Mouse (Mus musculus): Measurements from ENCODE around the gene Hexb. TPM values are rescaled to one million over a fixed set of nuclear protein-coding genes. Genes with fewer than 3 reads are reported as not detected.

Hexb gene
- 21.4 TPM for polyA plus RNA-seq (2012; fragmentation: generic; extraction: Trizol)
- long read RNA-seq, experiment 1, transcript Hexb-201 (14 exons, 1,905 nt): major isoform, 98 of 107 reads
- long read RNA-seq, experiment 1, partial matches to known transcripts: 4 of 107 reads
- long read RNA-seq, experiment 1, other reads (novel, unspliced or antisense): 5 of 107 reads
- long read RNA-seq, experiment 2, transcript Hexb-201 (14 exons, 1,905 nt): major isoform, 208 of 212 reads
- long read RNA-seq, experiment 2, partial matches to known transcripts: 0 of 212 reads
- long read RNA-seq, experiment 2, other reads (novel, unspliced or antisense): 4 of 212 reads

DNA sequence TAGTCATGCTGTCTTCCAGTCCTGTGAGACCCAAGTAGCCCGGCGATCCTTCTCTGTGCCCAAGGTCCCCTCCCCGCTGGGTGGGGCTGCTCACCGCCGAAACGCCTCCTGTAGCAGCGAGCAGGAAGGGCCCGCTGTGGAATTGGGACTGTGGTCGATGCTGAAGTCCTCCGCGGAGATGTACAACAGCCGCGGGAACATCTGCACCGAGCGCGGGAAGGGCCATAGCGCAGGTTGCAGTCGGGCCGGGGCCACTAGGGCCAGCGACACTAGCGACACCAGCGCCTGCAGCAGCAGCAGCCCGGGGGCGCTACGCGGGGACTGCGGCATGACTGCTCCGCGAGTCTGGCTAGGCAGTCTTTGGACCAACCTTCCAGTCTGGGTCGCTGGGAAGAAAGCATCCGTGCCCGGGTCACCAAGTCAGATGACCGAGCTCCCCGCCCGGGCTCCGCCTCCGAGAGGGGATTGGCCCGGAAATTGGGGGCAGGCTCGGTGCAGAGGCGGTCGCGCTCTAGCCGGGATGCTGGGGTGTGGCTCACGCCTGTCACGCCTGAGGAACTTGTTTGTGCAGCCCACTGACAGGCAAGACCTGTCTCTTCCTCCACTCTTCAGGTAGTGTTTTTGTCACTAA is at the start of gene Hexb:
Gene Hexb (minus strand): TSS at position 426 of the 631 bp plus-strand sequence.
- Histone ChIP-seq H3K36me3 (ENCODE audit: control insufficient read depth, insufficient read depth) (no peaks in the 10 kb centered on the region), H3ac (ENCODE audit: control insufficient read depth, insufficient read length, low read depth) (peak within 1 kb of the TSS; percentile 97), H3K79me2 (ENCODE audit: control insufficient read depth, insufficient read depth) (no peaks in the 10 kb centered on the region), H3K79me3 (ENCODE audit: low read depth) (no peaks in the 10 kb centered on the region), H3K27me3 (ENCODE audit: control insufficient read depth, insufficient read depth, insufficient read length) (no peaks in the 10 kb centered on the region), H3K4me3 (ENCODE audit: insufficient read depth, poor library complexity, severe bottlenecking) (peak within 1 kb of the TSS; percentile 27)
- no peak for TF ChIP-seq MYOD1 (IDR thresholded peaks at IDR 0.05; ENCODE audit: control insufficient read depth, insufficient read length, low read depth)
- peak; percentile 29 for TF ChIP-seq CTCF (IDR thresholded peaks at IDR 0.05; ENCODE audit: control insufficient read depth, insufficient read depth, insufficient read length)
- TF ChIP-seq MYOG (IDR thresholded peaks at IDR 0.05; ENCODE audit: control insufficient read depth, extremely low read depth, insufficient read length): no peak
- no peak for TF ChIP-seq MAX (IDR thresholded peaks at IDR 0.05)
- peak; percentile 38 for TF ChIP-seq USF1 (IDR thresholded peaks at IDR 0.05; ENCODE audit: low read depth)
- TF ChIP-seq CEBPB (IDR thresholded peaks at IDR 0.05; ENCODE audit: low read depth): no peak

DNA sequence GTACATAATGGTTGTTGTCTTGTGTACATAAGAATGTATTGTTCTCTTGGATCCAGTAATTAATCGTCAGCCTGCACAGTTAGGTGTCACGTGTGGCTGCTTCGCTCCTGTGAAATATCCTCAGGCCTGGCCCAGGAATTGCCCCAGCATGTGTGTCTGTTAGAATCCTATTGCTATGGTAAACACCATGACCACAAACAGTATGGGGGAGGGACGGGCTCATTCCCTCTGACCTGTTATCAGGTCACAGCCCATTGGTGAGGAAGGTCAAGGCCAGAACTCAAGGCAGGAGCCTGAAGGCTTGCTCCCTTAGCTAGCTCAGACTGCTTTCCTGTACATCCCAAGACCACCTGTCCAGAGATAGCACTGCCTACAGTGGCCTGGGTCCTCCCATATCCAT is 49.6 kb upstream of the Hexb start:
- Histone ChIP-seq H3ac (ENCODE audit: control insufficient read depth, insufficient read length, low read depth) (peak overlapping the region; percentile 5), H3K79me3 (ENCODE audit: low read depth) (peaks cover 78% of the 10 kb centered on the region), H3K27me3 (ENCODE audit: control insufficient read depth, insufficient read depth, insufficient read length) (no peaks in the 10 kb centered on the region), H3K4me3 (ENCODE audit: insufficient read depth, poor library complexity, severe bottlenecking) (no peak overlapping the region), H3K36me3 (ENCODE audit: control insufficient read depth, insufficient read depth) (peaks cover 77% of the 10 kb centered on the region), H3K79me2 (ENCODE audit: control insufficient read depth, insufficient read depth) (peaks cover 90% of the 10 kb centered on the region)
- TF ChIP-seq MYOD1 (IDR thresholded peaks at IDR 0.05; ENCODE audit: control insufficient read depth, insufficient read length, low read depth): no peak
- no peak for TF ChIP-seq USF1 (IDR thresholded peaks at IDR 0.05; ENCODE audit: low read depth)
- no peak for TF ChIP-seq FOSL1 (IDR thresholded peaks at IDR 0.05; ENCODE audit: insufficient read depth, low read length, poor library complexity, severe bottlenecking)
- TF ChIP-seq CTCF (IDR thresholded peaks at IDR 0.05; ENCODE audit: control insufficient read depth, insufficient read depth, insufficient read length): no peak
- no peak for TF ChIP-seq CEBPB (IDR thresholded peaks at IDR 0.05; ENCODE audit: low read depth)
- no peak for TF ChIP-seq MAX (IDR thresholded peaks at IDR 0.05)
- TF ChIP-seq MYOG (IDR thresholded peaks at IDR 0.05; ENCODE audit: control insufficient read depth, extremely low read depth, insufficient read length): no peak

DNA sequence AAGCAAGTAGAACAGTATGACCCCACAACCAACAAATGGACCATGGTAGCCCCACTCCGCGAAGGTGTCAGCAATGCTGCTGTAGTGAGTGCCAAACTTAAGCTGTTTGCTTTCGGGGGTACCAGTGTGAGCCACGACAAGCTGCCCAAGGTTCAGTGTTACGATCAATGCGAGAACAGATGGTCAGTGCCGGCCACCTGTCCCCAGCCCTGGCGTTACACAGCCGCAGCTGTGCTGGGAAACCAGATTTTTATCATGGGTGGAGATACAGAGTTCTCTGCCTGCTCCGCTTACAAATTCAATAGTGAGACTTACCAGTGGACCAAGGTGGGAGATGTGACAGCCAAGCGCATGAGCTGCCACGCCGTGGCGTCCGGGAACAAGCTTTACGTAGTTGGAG is 48.1 kb upstream of the Hexb start:
- Histone ChIP-seq H3K4me3 (ENCODE audit: insufficient read depth, poor library complexity, severe bottlenecking) (no peak overlapping the region), H3K27me3 (ENCODE audit: control insufficient read depth, insufficient read depth, insufficient read length) (no peaks in the 10 kb centered on the region), H3K79me2 (ENCODE audit: control insufficient read depth, insufficient read depth) (peaks cover 91% of the 10 kb centered on the region), H3K79me3 (ENCODE audit: low read depth) (peaks cover 85% of the 10 kb centered on the region), H3K36me3 (ENCODE audit: control insufficient read depth, insufficient read depth) (peaks cover 62% of the 10 kb centered on the region), H3ac (ENCODE audit: control insufficient read depth, insufficient read length, low read depth) (no peak overlapping the region)
- TF ChIP-seq MYOD1 (IDR thresholded peaks at IDR 0.05; ENCODE audit: control insufficient read depth, insufficient read length, low read depth) (peak; percentile 51), CTCF (IDR thresholded peaks at IDR 0.05; ENCODE audit: control insufficient read depth, insufficient read depth, insufficient read length) (no peak)

DNA sequence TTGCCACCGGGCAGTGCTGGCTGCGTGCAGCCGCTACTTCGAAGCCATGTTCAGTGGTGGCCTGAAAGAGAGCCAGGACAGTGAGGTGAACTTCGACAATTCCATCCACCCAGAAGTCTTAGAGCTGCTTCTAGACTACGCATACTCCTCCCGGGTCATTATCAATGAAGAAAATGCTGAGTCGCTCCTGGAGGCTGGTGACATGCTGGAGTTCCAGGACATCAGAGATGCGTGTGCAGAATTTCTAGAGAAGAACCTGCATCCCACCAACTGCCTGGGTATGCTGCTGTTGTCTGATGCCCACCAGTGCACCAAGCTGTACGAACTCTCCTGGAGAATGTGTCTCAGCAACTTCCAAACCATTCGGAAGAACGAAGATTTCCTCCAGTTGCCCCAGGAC is 47.0 kb upstream of the Hexb start:
- peaks cover 51% of the 10 kb centered on the region for H3K36me3 ChIP-seq (ENCODE audit: control insufficient read depth, insufficient read depth)
- TF ChIP-seq FOSL1 (IDR thresholded peaks at IDR 0.05; ENCODE audit: insufficient read depth, low read length, poor library complexity, severe bottlenecking): no peak
- TF ChIP-seq MYOD1 (IDR thresholded peaks at IDR 0.05; ENCODE audit: control insufficient read depth, insufficient read length, low read depth): no peak
- no peak for TF ChIP-seq CEBPB (IDR thresholded peaks at IDR 0.05; ENCODE audit: low read depth)
- no peak for TF ChIP-seq MYOG (IDR thresholded peaks at IDR 0.05; ENCODE audit: control insufficient read depth, extremely low read depth, insufficient read length)
- TF ChIP-seq CTCF (IDR thresholded peaks at IDR 0.05; ENCODE audit: control insufficient read depth, insufficient read depth, insufficient read length): no peak
- TF ChIP-seq USF1 (IDR thresholded peaks at IDR 0.05; ENCODE audit: low read depth): no peak
- no peak for TF ChIP-seq MAX (IDR thresholded peaks at IDR 0.05)
- H3K79me3 ChIP-seq (ENCODE audit: low read depth): peaks cover 77% of the 10 kb centered on the region
- no peak overlapping the region for H3K4me3 ChIP-seq (ENCODE audit: insufficient read depth, poor library complexity, severe bottlenecking)
- no peak overlapping the region for H3ac ChIP-seq (ENCODE audit: control insufficient read depth, insufficient read length, low read depth)
- no peaks in the 10 kb centered on the region for H3K27me3 ChIP-seq (ENCODE audit: control insufficient read depth, insufficient read depth, insufficient read length)
- H3K79me2 ChIP-seq (ENCODE audit: control insufficient read depth, insufficient read depth): peaks cover 83% of the 10 kb centered on the region

DNA sequence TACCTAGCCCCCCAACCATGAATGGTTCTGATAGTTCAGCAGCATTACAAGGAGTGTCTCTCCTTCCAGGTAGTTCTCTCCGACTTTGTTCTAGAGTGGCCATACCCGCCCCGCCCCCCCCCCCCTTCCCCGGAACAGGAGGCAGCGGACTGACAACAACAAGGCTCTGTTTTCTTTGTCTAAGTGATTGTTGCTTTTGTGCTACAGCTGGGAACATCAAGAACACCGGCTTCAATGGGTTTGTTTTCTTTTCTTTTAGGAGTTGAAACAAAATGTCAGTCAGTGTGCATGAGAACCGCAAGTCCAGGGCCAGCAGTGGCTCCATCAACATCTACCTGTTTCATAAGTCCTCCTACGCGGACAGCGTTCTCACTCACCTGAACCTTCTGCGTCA is 46.6 kb upstream of the Hexb start:
- Histone ChIP-seq H3K79me2 (ENCODE audit: control insufficient read depth, insufficient read depth) (peaks cover 81% of the 10 kb centered on the region), H3K36me3 (ENCODE audit: control insufficient read depth, insufficient read depth) (peaks cover 50% of the 10 kb centered on the region), H3K27me3 (ENCODE audit: control insufficient read depth, insufficient read depth, insufficient read length) (no peaks in the 10 kb centered on the region), H3K79me3 (ENCODE audit: low read depth) (peaks cover 76% of the 10 kb centered on the region), H3ac (ENCODE audit: control insufficient read depth, insufficient read length, low read depth) (no peak overlapping the region), H3K4me3 (ENCODE audit: insufficient read depth, poor library complexity, severe bottlenecking) (no peak overlapping the region)
- TF ChIP-seq CEBPB (IDR thresholded peaks at IDR 0.05; ENCODE audit: low read depth) (no peak), MYOG (IDR thresholded peaks at IDR 0.05; ENCODE audit: control insufficient read depth, extremely low read depth, insufficient read length) (no peak), USF1 (IDR thresholded peaks at IDR 0.05; ENCODE audit: low read depth) (no peak), MAX (IDR thresholded peaks at IDR 0.05) (no peak), FOSL1 (IDR thresholded peaks at IDR 0.05; ENCODE audit: insufficient read depth, low read length, poor library complexity, severe bottlenecking) (no peak), CTCF (IDR thresholded peaks at IDR 0.05; ENCODE audit: control insufficient read depth, insufficient read depth, insufficient read length) (no peak), MYOD1 (IDR thresholded peaks at IDR 0.05; ENCODE audit: control insufficient read depth, insufficient read length, low read depth) (no peak)

All from C2C12 (cell line).